Mouse (Mus musculus) midbrain, embryonic 13.5 days (tissue): Measurements from ENCODE around the gene Polr3h. TPM values are rescaled to one million over a fixed set of nuclear protein-coding genes. Genes with fewer than 3 reads are reported as not detected.

Experiments
- ATAC-seq: fragments of 200-750 bp; cut with Nextera tagmentation; 2 replicates; pipeline ENCODE4 v1.8.0; 2017; ENCODE audit warnings: mild to moderate bottlenecking, moderate TSS enrichment, moderate library complexity
- H3K27ac ChIP-seq: fragments of 300-500 bp; sonication (generic); 2 replicates; pipeline ENCODE4 v1.5.1; 2015; ENCODE audit warnings: inconsistent platforms, mild to moderate bottlenecking, moderate library complexity
- H3K27me3 ChIP-seq: fragments of 300-500 bp; sonication (generic); 2 replicates; pipeline ENCODE4 v1.6.1; 2015; ENCODE audit warnings: mild to moderate bottlenecking, inconsistent platforms
- H3K36me3 ChIP-seq: fragments of 300-500 bp; sonication (generic); 2 replicates; pipeline ENCODE4 v1.6.1; 2015; ENCODE audit warnings: mild to moderate bottlenecking, inconsistent platforms
- H3K4me1 ChIP-seq: fragments of 300-500 bp; sonication (generic); replicated peaks from 2 replicates; pipeline ENCODE4 v1.6.1; 2015; ENCODE audit warnings: inconsistent platforms
- H3K4me2 ChIP-seq: fragments of 300-500 bp; sonication (generic); replicated peaks from 2 replicates; pipeline ENCODE4 v1.6.1; 2015; ENCODE audit warnings: moderate library complexity, mild to moderate bottlenecking, inconsistent platforms
- H3K4me3 ChIP-seq: fragments of 300-500 bp; sonication (generic); replicated peaks from 2 replicates; pipeline ENCODE4 v1.5.1; 2015; ENCODE audit warnings: mild to moderate bottlenecking, inconsistent platforms
- H3K9ac ChIP-seq: fragments of 300-500 bp; sonication (generic); replicated peaks from 2 replicates; pipeline ENCODE4 v1.6.1; 2015; ENCODE audit warnings: mild to moderate bottlenecking, inconsistent platforms
- H3K9me3 ChIP-seq: fragments of 300-500 bp; sonication (generic); 2 replicates; pipeline ENCODE4 v1.6.1; 2016; ENCODE audit warnings: mild to moderate bottlenecking, inconsistent platforms
- WGBS: fragments of 180-500 bp; shearing (Covaris S2); methylation state at CpG from one replicate; pipeline ENCODE4 v1.1.7; 2015; 5-methylcytosine and 5-hydroxymethylcytosine counted together
- polyA plus RNA-seq: library from polyadenylated mRNA; unstranded; fragments of >200 nt; fragmentation: Nextera tagmentation; extraction: Ambion mirVana; gene quantifications from 2 replicates; pipeline ENCODE4 v1.2.1, GENCODE M21; 2015

Gene Polr3h
- polyA plus RNA-seq, 1 experiment from 2014 or later = 69.7 TPM

DNA sequence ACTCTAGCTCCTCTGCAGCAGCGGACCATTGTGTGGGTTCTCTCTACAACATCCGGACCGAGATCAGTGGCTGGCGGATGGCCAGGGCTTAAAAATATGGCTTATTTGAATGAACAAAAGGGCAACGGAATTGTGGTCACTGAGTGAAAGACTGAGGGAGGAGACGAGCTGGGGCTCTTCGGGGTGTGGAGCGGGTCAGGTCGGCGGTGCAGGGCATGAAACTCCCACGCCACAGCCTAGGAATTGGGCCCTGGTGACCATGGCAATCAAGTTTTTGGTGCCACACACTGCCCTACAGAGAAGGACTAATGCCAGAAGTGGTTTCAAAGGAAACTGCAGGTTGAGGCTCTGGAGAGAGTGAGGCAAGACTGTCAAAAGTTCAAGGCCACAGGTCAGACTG lies 2.2 kb upstream of the Polr3h start:
- H3K27ac ChIP-seq = peak overlapping the region; percentile 53
- 0 out of 2 replicates have a peak, but pooled peaks cover 2% of the 10 kb centered on the region for H3K36me3 ChIP-seq
- H3K4me3 ChIP-seq = no peak overlapping the region
- no peak for ATAC-seq
- H3K4me1 ChIP-seq = peaks cover 31% of the 10 kb centered on the region
- H3K27me3 ChIP-seq = no peaks in the 10 kb centered on the region
- no peaks in the 10 kb centered on the region for H3K9me3 ChIP-seq
- H3K9ac ChIP-seq = no peak overlapping the region
- H3K4me2 ChIP-seq = 0 out of 2 replicates have a peak overlapping the region, but pooled peaks have one; percentile 6
- WGBS = 44% methylated on average over 11 of the region's 11 CpGs

DNA sequence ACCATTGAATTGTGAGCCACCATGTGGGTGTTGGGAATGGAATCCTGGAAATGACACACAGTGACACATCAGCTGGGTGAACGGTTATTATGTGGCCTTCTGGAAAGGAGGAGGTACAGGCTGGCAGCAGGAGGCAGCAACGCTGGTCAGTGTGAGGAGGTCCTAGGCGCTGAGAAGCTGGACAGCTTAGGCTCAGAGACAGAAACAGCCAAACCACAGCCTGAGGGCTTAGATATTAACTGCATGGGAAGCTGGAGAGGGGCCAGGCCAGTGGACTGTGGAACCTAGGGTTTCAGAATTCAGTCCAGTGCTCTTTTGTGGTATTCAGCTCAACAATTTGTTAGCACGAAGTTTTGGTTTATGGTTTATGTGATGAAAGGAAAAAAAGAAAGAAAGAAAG lies 1.7 kb upstream of the Polr3h start:
- Histone ChIP-seq H3K4me3 (no peak overlapping the region), H3K4me1 (peaks cover 33% of the 10 kb centered on the region), H3K27me3 (no peaks in the 10 kb centered on the region), H3K9me3 (no peaks in the 10 kb centered on the region), H3K9ac (no peak overlapping the region), H3K27ac (peak overlapping the region; percentile 14; the same call in 1 of the 2 replicates), H3K4me2 (no peak overlapping the region), H3K36me3 (0 out of 2 replicates have a peak, but pooled peaks cover 5% of the 10 kb centered on the region)
- WGBS = 53% methylated on average over 4 of the region's 4 CpGs
- ATAC-seq = no peak

DNA sequence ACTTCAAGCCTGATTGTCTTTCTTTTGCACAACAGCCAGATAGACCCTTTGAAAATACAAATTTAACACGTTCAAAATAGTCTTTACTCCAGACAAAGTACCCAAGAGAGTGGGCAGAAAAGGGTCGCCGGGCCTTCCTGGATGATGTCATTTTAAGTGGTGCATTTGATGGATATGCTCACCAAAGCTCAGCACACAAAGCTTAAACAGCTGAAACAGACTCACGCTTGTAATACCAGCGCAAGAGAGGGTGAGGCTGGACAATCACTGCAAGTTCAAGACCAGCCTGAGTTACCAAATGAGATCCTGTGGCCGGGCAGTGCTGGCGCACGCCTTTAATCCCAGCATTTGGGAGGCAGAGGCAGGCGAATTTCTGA lies 394 bp upstream of the Polr3h start:
- Histone ChIP-seq H3K4me3 (peak overlapping the region; percentile 68), H3K9ac (no peak overlapping the region), H3K9me3 (no peaks in the 10 kb centered on the region), H3K36me3 (peaks cover 14% of the 10 kb centered on the region; the same call in 1 of the 2 replicates), H3K27ac (peak overlapping the region; percentile 91), H3K4me2 (peak overlapping the region; percentile 90), H3K4me1 (peaks cover 40% of the 10 kb centered on the region), H3K27me3 (no peaks in the 10 kb centered on the region)
- no peak for ATAC-seq
- 26% methylated on average over 9 of the region's 9 CpGs for WGBS

DNA sequence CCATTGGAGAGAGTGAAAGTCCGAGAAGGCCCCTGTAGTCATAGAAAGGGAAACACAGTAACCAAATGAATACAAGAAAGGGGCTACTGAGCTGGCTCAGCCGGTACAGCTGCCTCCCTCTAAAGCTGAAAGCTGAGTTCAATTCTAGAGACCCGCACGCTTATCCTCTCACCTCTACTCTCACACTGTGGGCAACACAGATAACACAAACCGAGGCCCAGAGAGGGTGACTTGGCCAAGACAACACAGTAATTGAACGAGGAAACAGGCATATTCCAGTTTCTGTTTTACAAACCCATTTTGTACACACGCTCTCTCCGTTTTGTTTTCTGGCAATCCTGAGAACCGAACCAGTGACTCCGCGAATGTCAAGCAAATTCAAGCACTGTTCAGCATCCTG lies 1.1 kb downstream of the Polr3h start:
- Histone ChIP-seq H3K27me3 (no peaks in the 10 kb centered on the region), H3K4me1 (peaks cover 41% of the 10 kb centered on the region), H3K4me3 (peak overlapping the region; percentile 68), H3K27ac (no peak overlapping the region), H3K36me3 (peaks cover 14% of the 10 kb centered on the region; the same call in 1 of the 2 replicates), H3K4me2 (peak overlapping the region; percentile 90), H3K9ac (peak overlapping the region; percentile 82), H3K9me3 (no peaks in the 10 kb centered on the region)
- no peak for ATAC-seq
- WGBS = 85% methylated on average over 11 of the region's 11 CpGs

DNA sequence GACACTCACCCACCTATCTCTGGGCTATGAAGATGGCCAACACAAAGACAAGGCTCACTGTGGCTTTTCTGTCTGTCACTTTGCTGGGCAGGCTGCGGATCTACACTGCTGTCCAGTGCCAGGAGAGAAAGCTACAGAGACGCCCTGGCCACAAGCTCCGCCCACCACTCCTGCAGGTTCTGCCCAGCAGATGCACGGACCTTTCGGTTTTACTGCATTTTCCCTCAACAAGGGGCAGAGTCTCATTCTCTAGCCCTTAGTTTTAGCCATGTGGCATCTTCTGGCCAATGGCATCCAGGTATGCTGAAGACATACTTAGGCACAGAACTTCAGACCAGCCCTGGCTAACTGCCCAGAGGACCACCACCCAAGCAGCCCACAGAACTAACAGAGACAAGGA lies 4.8 kb downstream of the Polr3h start:
- Histone ChIP-seq H3K27me3 (no peaks in the 10 kb centered on the region), H3K4me2 (no peak overlapping the region), H3K9ac (0 out of 2 replicates have a peak overlapping the region, but pooled peaks have one; percentile 23), H3K4me1 (peaks cover 34% of the 10 kb centered on the region), H3K27ac (0 out of 2 replicates have a peak overlapping the region, but pooled peaks have one; percentile 14), H3K9me3 (no peaks in the 10 kb centered on the region), H3K36me3 (peaks cover 28% of the 10 kb centered on the region), H3K4me3 (no peak overlapping the region)
- ATAC-seq = no peak
- WGBS = 72% methylated on average over 5 of the region's 5 CpGs

DNA sequence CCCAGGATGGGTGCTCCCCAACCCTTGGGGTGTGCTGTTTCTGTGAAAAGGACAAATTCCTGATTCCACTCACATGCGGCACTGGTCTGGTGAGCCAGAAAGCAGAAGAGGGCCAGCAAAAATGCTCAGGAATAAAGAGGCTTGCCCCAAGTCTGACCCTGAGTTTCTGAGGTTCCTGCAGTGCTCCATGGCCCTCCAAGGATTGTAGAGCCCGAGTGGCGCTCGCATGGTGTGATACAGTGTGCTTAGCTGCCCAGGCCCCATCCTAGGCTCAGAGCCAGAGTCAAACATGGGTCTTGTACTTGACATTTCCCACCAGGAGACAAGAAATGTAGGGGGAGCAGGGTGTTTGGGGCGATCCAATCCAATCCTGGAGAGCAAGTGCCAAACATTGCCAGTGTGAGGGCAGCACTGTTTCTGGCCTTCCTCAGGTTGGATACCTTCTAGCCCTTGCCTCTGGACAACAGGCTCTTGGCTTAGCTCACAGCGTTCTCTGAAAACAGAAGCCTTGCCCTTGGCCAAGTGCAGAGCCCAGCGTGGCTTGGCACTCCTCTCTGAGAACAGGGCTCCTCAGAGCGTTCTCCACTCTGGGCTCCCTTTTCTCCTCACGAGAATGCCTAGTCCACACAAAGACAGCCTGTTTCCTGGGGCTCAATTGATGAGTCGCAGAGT lies 5.4 kb downstream of the Polr3h start:
- WGBS = 88% methylated on average over 10 of the region's 10 CpGs
- Histone ChIP-seq H3K4me1 (peaks cover 34% of the 10 kb centered on the region), H3K4me2 (no peak overlapping the region), H3K27ac (0 out of 2 replicates have a peak overlapping the region, but pooled peaks have one; percentile 14), H3K36me3 (peaks cover 34% of the 10 kb centered on the region), H3K4me3 (no peak overlapping the region), H3K9ac (no peak overlapping the region), H3K9me3 (no peaks in the 10 kb centered on the region), H3K27me3 (no peaks in the 10 kb centered on the region)
- no peak for ATAC-seq

DNA sequence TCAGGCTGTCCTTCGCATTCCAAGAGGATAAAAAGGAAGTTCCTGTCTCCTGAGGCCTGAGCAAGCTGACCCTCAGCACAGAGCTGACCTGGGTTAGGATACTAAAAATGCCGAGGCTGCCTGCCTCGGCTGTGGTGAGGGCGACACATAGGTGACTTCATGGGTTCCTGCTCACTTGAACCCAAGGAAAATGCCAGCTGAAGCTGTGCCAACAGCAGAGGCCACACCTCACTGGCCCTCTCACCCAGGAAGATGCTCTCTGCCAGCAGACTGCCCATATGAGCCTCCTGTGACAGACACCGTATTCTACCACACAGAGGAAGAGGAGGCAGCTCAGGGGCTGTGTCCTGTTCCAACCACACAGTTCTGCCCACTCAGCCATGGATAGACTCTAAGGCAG lies 7.0 kb downstream of the Polr3h start:
- ATAC-seq = no peak
- Histone ChIP-seq H3K4me3 (no peak overlapping the region), H3K27me3 (no peaks in the 10 kb centered on the region), H3K9me3 (no peaks in the 10 kb centered on the region), H3K27ac (no peak overlapping the region), H3K36me3 (peaks cover 49% of the 10 kb centered on the region), H3K4me2 (no peak overlapping the region), H3K4me1 (peaks cover 18% of the 10 kb centered on the region), H3K9ac (no peak overlapping the region; the same call in 1 of the 2 replicates)
- 90% methylated on average over 5 of the region's 5 CpGs for WGBS

DNA sequence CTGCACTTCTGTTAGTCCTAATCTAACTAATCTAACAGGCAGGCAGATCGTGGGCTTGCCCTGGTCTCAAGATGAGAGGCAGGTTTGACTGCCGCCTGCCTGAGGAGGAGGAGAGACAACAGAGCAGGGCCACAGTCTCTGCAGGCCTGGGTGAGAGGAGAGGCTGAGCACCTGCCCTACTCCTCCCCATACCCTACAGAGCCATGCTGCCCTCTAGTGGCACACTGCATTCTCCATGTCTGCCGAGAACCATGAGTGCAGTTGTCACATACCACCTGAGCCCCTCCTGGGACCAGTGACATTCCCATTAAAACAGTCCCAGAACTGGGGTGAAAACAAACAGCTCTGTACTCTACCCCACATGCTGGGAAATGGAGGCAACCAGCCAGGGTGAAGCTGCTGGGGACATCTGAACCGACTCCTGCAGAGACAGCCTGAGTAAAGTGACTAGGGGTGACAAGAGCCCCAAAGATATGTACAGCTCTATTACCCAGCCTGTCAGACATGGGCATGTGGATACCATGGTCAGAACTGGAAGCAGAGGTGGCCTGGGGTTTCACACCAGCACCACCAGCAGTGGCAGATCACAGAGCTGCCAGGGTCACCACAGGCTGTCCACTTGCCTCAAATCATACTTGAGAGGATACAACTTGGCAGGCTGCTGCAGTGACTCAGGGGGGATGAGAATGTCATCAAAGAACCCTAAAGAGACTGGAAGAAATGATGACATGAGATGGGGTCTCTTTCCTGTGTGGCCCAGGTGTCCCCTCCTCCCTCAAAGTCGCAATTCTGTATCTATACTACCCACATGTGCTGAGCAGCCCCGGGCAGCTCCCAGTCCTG lies 8.2 kb downstream of the Polr3h start:
- Histone ChIP-seq H3K9me3 (no peaks in the 10 kb centered on the region), H3K27me3 (no peaks in the 10 kb centered on the region), H3K4me2 (no peak overlapping the region), H3K9ac (no peak overlapping the region), H3K27ac (no peak overlapping the region), H3K36me3 (peaks cover 57% of the 10 kb centered on the region), H3K4me1 (peaks cover 8% of the 10 kb centered on the region; the same call in 1 of the 2 replicates), H3K4me3 (no peak overlapping the region)
- peak; percentile 57; the same call in 1 of the 2 replicates for ATAC-seq
- 64% methylated on average over 6 of the region's 6 CpGs for WGBS

DNA sequence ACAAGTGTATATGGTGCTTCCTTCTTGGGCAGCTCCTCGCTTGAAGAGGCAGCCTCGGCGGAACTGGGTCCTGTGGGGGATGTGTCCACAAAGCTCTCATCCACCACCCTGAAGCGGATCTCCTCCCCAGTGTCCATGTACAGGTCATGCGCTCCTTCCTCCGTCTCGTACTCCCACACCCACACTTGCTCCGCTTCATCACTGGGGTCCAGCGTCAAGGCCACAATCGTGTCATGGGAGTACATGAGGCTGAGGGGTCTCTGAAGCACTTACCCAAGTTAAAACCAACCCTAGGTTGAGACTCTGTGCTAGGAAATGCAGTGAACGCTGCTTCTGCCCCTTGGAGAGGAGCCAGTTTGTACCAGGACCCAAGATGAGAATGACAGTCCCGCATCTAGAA lies 8.8 kb downstream of the Polr3h start:
- Histone ChIP-seq H3K36me3 (peaks cover 59% of the 10 kb centered on the region), H3K4me2 (no peak overlapping the region), H3K4me3 (no peak overlapping the region), H3K9ac (no peak overlapping the region), H3K4me1 (peaks cover 8% of the 10 kb centered on the region; the same call in 1 of the 2 replicates), H3K27ac (no peak overlapping the region), H3K9me3 (no peaks in the 10 kb centered on the region), H3K27me3 (no peaks in the 10 kb centered on the region)
- WGBS = 91% methylated on average over 12 of the region's 12 CpGs
- no peak for ATAC-seq

DNA sequence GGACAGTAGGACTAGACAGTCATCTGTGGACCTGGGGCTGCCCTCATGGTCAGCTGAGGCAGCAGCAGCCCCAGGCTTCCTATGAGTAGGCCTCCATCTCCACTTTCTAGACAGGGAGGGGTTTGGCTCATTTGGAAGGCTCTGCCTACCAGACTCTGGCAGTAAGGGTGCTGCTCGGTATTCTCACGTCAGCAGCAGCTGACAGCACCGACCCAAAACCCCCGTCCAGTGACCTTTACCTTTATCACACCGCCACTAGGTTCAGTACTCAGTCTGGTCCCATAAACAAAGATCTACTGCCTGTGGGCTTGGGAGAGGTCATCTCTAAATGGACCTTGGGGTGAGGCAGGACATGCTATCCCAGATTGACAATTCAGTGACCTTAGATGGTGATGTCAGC lies 10.4 kb downstream of the Polr3h start:
- 88% methylated on average over 5 of the region's 5 CpGs for WGBS
- Histone ChIP-seq H3K9me3 (no peaks in the 10 kb centered on the region), H3K27me3 (no peaks in the 10 kb centered on the region), H3K4me3 (no peak overlapping the region), H3K36me3 (peaks cover 69% of the 10 kb centered on the region), H3K4me1 (no peaks in the 10 kb centered on the region), H3K27ac (no peak overlapping the region), H3K9ac (no peak overlapping the region), H3K4me2 (no peak overlapping the region)
- no peak for ATAC-seq

DNA sequence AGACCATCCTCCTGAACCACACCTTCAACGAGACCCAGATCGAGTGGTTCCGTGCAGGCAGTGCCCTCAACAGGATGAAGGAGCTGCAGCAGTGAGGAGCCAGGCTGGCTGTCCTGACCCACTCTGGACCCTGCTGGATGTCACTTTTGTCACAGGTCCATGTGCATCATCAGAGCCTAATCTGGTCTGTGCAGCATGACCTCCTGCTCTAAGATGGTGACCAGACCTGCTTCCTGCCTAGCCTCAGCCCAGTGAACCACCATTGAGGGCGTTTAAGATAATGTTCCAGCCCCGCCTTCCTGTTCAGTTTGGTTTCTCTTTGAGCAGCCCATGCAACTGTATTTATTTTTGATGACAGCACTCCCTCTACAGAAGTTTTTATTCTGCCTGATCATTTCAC lies 11.4 kb downstream of the Polr3h start:
- WGBS = 90% methylated on average over 5 of the region's 5 CpGs
- Histone ChIP-seq H3K27me3 (no peaks in the 10 kb centered on the region), H3K9ac (no peak overlapping the region), H3K9me3 (no peaks in the 10 kb centered on the region), H3K4me3 (no peak overlapping the region), H3K27ac (no peak overlapping the region), H3K36me3 (peaks cover 79% of the 10 kb centered on the region), H3K4me2 (no peak overlapping the region), H3K4me1 (no peaks in the 10 kb centered on the region)
- ATAC-seq = no peak

DNA sequence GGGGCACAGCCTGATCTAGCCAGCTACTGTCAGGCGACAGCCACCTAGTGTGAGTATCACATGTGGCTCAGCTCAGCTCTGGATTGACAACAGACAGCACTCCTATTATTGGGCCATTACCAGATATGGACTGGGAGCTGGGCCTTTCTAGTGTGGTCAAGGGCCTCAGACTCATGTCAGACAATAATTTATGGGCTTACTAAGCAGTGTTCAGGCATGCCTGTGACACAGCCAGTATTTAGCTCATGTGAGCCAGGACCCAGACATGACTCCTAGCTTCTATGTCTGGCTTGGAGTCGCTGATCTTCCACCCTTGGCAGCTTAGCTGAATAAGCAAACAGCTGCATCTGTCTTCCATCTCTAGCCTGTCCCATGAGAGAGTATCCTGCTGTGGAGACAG lies 13.5 kb downstream of the Polr3h start:
- 80% methylated on average over 2 of the region's 2 CpGs for WGBS
- Histone ChIP-seq H3K36me3 (peaks cover 95% of the 10 kb centered on the region), H3K27me3 (no peaks in the 10 kb centered on the region), H3K4me1 (no peaks in the 10 kb centered on the region), H3K9ac (no peak overlapping the region), H3K9me3 (no peaks in the 10 kb centered on the region), H3K4me3 (no peak overlapping the region), H3K4me2 (no peak overlapping the region), H3K27ac (no peak overlapping the region)
- ATAC-seq = no peak
